Mouse (Mus musculus) c-Kit-positive CD71-positive TER-119-positive erythroid progenitor cells, embryonic 14.5 days (primary cell): Measurements from ENCODE around the gene Ttc29.

Source experiments
- DNase-seq: peaks from one replicate; pipeline ENCODE4 v3.0.0-alpha.2; 2013; ENCODE audit warnings: low spot score

Ttc29 gene

GRCm38 (mm10) chr8:78278598-78278997 is 65.5 kb downstream of the Ttc29 start:
- DNase-seq, result no peak

- no peak for DNase-seq
These were observed 71.7 kb downstream of the Ttc29 start for GRCm38 (mm10) chr8:78284805-78285204.

DNA sequence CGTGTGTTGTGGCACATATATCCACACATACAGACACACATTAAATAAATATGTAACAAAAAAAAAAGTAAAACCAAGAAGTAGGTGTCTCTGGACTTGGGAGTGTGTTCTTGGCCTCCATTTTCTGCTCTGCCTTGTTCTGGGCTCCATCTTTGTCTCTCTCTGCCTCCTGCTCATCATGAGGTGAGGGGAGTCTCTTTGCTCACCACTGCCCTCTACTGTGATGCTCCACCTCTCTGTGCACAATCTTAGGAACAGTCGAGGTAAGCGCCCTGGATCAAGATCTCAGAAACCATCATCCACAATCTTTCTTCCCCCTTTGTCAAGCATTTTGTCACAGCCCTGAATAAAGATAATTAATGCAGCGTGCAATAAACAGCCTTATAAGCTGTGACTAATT is 72.3 kb downstream of the Ttc29 start:
- DNase-seq, result no peak

DNA sequence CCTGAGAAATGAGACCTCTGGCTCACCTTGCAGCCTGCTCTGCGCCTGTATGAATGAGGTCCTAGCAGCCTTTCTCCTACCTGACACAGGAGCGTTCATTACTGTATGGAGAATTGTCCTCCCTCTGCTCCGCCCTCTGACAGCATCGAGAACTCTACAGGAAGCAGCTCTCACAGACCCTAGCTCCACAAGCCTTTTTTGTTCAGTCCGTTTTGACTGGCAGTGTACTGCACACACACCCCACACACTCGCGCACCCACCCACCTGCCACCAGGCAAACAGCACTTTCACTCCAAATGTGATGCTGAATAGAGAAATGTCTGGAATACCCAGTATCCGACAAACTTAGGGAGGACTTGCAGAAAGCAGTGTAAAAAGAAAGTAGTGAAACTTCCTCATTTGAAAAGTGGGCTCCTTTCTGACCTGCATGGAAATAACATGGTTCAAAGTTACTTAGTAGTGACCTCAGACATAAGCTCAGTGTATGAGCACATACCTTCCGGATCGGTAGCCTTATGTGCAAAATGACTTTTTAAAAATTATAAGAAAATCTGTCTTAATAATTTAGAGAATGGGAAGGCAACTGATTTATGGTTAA is 76.4 kb downstream of the Ttc29 start:
- no peak for DNase-seq

GRCm38 (mm10) chr8:78290274-78290673 is 77.2 kb downstream of the Ttc29 start:
- DNase-seq, result no peak

GRCm38 (mm10) chr8:78295494-78295893 is 82.4 kb downstream of the Ttc29 start:
- DNase-seq, result no peak

DNA sequence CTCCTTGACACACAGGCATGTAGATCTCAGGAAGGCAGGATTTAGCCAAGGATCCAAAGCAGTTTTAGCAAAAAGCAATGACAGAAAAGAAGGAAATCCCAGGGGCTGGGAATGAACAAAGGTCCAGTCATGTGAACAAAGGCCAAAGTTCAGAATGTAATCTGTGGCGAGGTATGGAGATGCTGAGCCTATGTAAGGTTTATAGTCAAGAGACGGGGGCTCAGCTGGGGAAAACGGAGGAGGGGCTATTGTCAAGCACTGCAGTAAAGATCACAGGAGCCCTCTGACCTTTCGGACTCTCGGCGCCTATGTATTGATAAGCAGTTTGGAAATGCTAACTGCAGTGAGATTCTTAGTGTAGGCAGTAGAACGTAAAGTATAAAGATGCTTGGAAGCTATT is 90.5 kb downstream of the Ttc29 start:
- DNase-seq, result no peak

DNA sequence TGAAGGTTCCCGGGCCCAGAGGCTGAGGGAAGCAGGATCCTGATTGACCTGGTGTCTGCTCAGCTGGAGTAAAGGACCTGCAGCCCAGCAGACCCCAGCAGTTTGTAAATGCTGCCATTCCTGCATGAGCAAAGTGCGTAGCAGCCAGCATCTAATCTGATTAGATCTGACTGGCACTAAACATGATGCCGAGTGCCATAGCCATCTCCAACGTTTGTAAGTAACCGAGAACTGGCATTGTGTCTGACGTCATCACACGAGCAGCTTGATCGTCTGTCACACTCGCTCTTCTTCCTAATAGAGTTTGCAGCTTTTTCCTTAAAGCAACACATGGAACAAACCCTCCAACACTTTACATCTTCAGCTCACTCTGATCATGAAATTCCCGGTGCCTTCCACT is 93.5 kb downstream of the Ttc29 start:
- no peak for DNase-seq

DNA sequence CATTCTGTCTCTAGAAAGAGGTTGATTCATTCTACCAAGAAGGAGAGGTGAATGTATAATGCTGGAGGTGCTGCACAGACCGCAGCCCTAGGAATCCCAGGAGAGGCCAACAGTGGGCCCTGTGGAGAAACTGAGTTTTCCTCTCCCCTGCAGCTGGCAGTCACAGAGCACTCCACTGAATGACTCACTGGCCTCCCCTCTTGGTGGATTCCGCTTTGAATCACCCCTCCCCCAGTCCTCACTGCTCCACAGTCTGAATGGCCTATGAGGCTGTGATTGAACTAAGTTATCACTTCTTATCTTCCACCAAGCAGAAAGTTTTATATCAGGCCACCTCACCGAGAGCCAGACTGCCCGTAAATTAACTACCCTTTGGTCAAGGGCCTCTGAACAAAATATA is 94.0 kb downstream of the Ttc29 start:
- DNase-seq, result no peak

GRCm38 (mm10) chr8:78309539-78309938 is 96.4 kb downstream of the Ttc29 start:
- no peak for DNase-seq

DNA sequence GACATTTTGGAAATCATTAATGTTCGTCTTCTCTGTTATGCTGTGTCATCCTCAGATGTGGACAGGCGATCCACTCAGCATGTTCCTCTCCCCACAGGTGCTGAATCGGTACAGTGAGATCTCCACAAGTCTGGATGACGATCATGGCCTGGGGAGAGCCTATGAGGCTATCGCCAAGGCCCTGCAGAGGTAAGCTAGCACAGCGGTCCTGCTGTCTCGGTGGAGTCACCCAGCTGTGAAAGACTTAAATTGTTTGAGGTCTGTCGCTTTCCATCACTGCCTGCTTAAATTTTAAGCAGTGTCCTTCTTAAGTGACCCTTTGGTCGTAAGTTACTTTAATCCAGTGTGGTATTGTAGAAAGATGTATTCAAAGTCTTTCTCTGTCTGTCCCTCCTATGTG is 102.5 kb downstream of the Ttc29 start:
- no peak for DNase-seq

- no peak for DNase-seq
These were observed 104.6 kb downstream of the Ttc29 start for GRCm38 (mm10) chr8:78317666-78318065.

DNA sequence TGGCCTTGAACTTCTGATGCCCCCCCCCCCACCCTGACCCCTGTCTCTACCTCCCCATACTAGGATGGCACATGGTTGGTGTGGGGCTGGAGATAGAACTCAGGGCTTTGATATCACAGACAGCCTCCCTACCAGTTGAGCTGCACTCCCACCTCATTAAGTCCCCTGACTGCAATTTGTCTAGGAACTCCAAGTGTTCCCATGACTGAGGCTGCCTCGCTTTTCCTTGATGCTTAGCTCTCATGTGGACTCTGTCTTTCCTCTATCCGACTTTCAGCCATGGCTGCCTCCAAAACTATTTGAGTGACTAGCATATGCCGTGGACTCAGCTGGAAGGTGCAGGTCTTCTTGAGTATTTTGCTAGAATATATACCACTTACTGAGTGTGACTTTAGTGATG is 110.3 kb downstream of the Ttc29 start:
- no peak for DNase-seq

- no peak for DNase-seq
These were observed 127.8 kb downstream of the Ttc29 start for GRCm38 (mm10) chr8:78340689-78341529.

DNA sequence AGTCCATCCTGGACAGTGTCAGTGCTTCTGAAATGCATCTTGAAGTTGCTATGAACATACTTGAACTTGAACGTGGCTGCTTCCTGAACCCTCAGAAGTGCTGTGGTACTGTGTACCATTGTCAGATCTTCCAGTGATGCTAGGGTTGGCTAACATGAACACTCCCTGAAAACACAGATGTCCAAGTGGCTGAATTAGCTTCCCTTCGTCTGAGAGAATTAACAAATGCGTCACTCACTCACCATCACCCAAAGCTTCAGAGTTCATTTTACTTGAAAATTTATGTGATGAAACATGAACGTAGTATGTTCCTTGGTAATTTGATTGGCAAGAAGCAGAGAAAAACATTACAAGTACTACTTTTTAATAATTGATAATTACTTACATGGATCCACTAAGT is 129.1 kb downstream of the Ttc29 start:
- no peak for DNase-seq

GRCm38 (mm10) chr8:78344006-78344405 is 130.9 kb downstream of the Ttc29 start:
- DNase-seq, result no peak

DNA sequence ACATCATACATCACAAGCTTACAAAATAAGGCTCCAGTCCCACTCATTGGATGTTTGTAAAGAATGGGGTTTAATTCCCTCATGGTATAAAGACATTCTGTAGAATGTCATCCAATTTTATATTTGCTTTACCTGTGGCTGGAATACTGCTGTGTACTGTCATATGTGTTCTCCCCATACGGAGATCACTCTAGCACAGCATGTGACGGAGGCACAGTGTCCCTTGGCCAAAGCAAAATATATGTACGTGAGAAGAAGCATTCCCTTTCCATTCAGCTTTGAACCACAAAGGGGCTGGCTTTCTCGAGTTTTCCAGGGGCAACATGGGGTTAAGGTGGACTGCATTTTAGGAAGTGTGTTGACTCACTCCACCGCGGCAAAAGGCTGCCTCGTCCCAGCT is 132.6 kb downstream of the Ttc29 start:
- no peak for DNase-seq

- no peak for DNase-seq
These were observed 133.1 kb downstream of the Ttc29 start for GRCm38 (mm10) chr8:78346131-78346621.

DNA sequence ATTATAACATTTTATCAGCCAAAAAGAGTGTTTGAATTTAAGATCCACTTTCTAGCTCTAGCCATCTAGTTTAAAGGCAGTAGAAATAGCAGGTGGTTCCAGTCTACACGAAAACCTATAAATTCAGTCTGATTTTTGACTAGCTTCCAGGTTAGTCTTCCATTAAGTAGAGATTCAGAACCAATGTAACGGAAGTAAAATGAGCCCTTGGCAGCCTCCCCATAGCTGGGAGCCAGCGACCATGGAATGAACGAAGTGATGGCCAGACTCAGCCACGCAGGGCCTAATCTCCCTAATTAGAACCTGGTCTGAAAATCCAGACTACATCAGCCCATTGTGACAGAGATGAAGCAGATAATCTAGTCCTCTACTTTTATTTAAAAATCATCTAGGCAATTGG is 140.8 kb downstream of the Ttc29 start:
- DNase-seq, result no peak

GRCm38 (mm10) chr8:78354801-78355200 is 141.7 kb downstream of the Ttc29 start:
- DNase-seq, result no peak

- no peak for DNase-seq
These were observed 177.7 kb downstream of the Ttc29 start for GRCm38 (mm10) chr8:78390756-78391155.

- no peak for DNase-seq
These were observed 206.2 kb downstream of the Ttc29 start for GRCm38 (mm10) chr8:78419272-78419671.

- DNase-seq, result no peak
These were observed 207.0 kb downstream of the Ttc29 start for GRCm38 (mm10) chr8:78420101-78420503.

DNA sequence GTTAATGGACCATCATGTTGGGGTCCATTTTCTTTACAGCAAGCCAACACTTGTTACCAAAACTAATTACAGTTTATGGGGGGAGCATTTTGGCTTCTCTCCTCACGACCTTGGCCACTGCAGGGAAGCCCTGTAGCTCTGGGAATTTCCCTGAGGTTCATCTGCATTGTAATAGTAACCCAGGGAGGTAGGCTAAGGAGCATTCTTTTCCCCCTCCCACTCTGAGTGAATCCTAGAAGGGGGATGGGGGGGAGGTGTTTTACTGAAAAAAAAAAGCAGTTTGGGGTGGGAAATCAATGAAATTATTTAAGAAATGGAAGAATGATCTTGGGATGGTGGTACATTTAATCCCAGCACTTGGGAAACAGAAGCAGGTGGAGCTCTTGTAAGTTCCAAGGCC is 210.8 kb downstream of the Ttc29 start:
- DNase-seq, result no peak
